Mouse (Mus musculus) intestine, embryonic 14.5 days (tissue): ENCODE data around the gene Gm28048. TPM values are rescaled to one million over a fixed set of nuclear protein-coding genes. Genes with fewer than 3 reads are reported as not detected.

ENCODE experiments used
- ATAC-seq: fragments of 200-750 bp; cut with Nextera tagmentation; replicated peaks from 2 replicates; pipeline ENCODE4 v1.8.0; 2017; ENCODE audit warnings: low read depth, moderate number of reproducible peaks, moderate TSS enrichment, moderate library complexity; ENCODE audit not compliant: low FRiP score, low TSS enrichment
- DNase-seq: peaks from one replicate; pipeline ENCODE4 v3.0.0-alpha.2; 2018; ENCODE audit warnings: low spot score
- H3K27ac ChIP-seq: fragments of 300-500 bp; sonication (generic); 2 replicates; pipeline ENCODE4 v1.5.1; 2014; ENCODE audit warnings: low read depth, mild to moderate bottlenecking, control low read depth
- H3K27me3 ChIP-seq: fragments of 300-500 bp; sonication (generic); replicated peaks from 2 replicates; pipeline ENCODE4 v1.6.1; 2014; ENCODE audit warnings: low read length, control low read depth; ENCODE audit not compliant: control insufficient read depth, insufficient read depth
- H3K36me3 ChIP-seq: fragments of 300-500 bp; sonication (generic); 2 replicates; pipeline ENCODE4 v1.6.1; 2014; ENCODE audit warnings: low read length, control low read depth; ENCODE audit not compliant: control insufficient read depth, insufficient read depth
- H3K4me1 ChIP-seq: fragments of 300-500 bp; sonication (generic); replicated peaks from 2 replicates; pipeline ENCODE4 v1.6.1; 2014; ENCODE audit warnings: low read length, control low read depth, mixed read lengths; ENCODE audit not compliant: control insufficient read depth, insufficient read depth
- H3K4me2 ChIP-seq: fragments of 300-500 bp; sonication (generic); 2 replicates; pipeline ENCODE4 v1.6.1; 2014; ENCODE audit warnings: low read length
- H3K4me3 ChIP-seq: fragments of 300-500 bp; sonication (generic); 2 replicates; pipeline ENCODE4 v1.5.1; 2014; ENCODE audit warnings: low read depth, low read length, control low read depth, mixed read lengths
- H3K9ac ChIP-seq: fragments of 300-500 bp; sonication (generic); 2 replicates; pipeline ENCODE4 v1.6.1; 2014; ENCODE audit warnings: mild to moderate bottlenecking, low read length
- H3K9me3 ChIP-seq: fragments of 300-500 bp; sonication (generic); 2 replicates; pipeline ENCODE4 v1.6.1; 2016; ENCODE audit warnings: low read length, control low read depth; ENCODE audit not compliant: control insufficient read depth
- WGBS: fragments of 180-500 bp; shearing (Covaris S2); extraction: QIAGEN DNeasy Blood & Tissue Kit; methylation state at CpG from one replicate; pipeline ENCODE4 v1.1.7; 2014; 5-methylcytosine and 5-hydroxymethylcytosine counted together
- polyA plus RNA-seq: library from polyadenylated mRNA; unstranded; fragments of >200 nt; fragmentation: Nextera tagmentation; extraction: Ambion mirVana; gene quantifications from 2 replicates; pipeline ENCODE4 v1.2.1, GENCODE M21; 2014

Gene Gm28048
- polyA plus RNA-seq, 1 experiment from 2014 or later: 16.0 TPM

GRCm38 (mm10) chr11:23014996-23015395, 33.1 kb upstream of the Gm28048 start:
- Histone ChIP-seq H3K36me3 (no peaks in the 10 kb centered on the region), H3K4me2 (no peak overlapping the region), H3K9me3 (no peaks in the 10 kb centered on the region), H3K27ac (no peak overlapping the region), H3K27me3 (no peaks in the 10 kb centered on the region), H3K9ac (no peak overlapping the region), H3K4me1 (no peaks in the 10 kb centered on the region), H3K4me3 (no peak overlapping the region)
- ATAC-seq (no peak), DNase-seq (no peak)
- WGBS: 82% methylated on average over 6 of the region's 6 CpGs

- ATAC-seq: no peak
- 87% methylated on average over 4 of the region's 4 CpGs for WGBS
- no peaks in the 10 kb centered on the region for H3K9me3 ChIP-seq
- no peak for DNase-seq
- H3K4me3 ChIP-seq: no peak overlapping the region
- H3K36me3 ChIP-seq: no peaks in the 10 kb centered on the region
- no peak overlapping the region for H3K27ac ChIP-seq
- no peak overlapping the region for H3K4me2 ChIP-seq
- no peak overlapping the region for H3K9ac ChIP-seq
- H3K27me3 ChIP-seq: no peaks in the 10 kb centered on the region
- no peaks in the 10 kb centered on the region for H3K4me1 ChIP-seq
Observed at GRCm38 (mm10) chr11:23013580-23014294, 31.8 kb upstream of the Gm28048 start.

- H3K9me3 ChIP-seq: no peaks in the 10 kb centered on the region
- no peak overlapping the region for H3K27ac ChIP-seq
- H3K4me2 ChIP-seq: no peak overlapping the region
- H3K27me3 ChIP-seq: no peaks in the 10 kb centered on the region
- H3K4me3 ChIP-seq: no peak overlapping the region
- no peak overlapping the region for H3K9ac ChIP-seq
- no peaks in the 10 kb centered on the region for H3K4me1 ChIP-seq
- H3K36me3 ChIP-seq: no peaks in the 10 kb centered on the region
- WGBS: 55% methylated on average over 1 of the region's 1 CpGs
- DNase-seq (no peak), ATAC-seq (no peak)
Observed at GRCm38 (mm10) chr11:23013096-23013495, 31.2 kb upstream of the Gm28048 start.

GRCm38 (mm10) chr11:23008824-23009200, 26.9 kb upstream of the Gm28048 start:
- Histone ChIP-seq H3K4me2 (peak overlapping the region; percentile 84), H3K36me3 (peaks cover 13% of the 10 kb centered on the region), H3K4me1 (peaks cover 4% of the 10 kb centered on the region), H3K9me3 (no peaks in the 10 kb centered on the region), H3K4me3 (peak overlapping the region; percentile 69), H3K27ac (no peak overlapping the region), H3K9ac (peak overlapping the region; percentile 71; the same call in 1 of the 2 replicates), H3K27me3 (no peaks in the 10 kb centered on the region)
- DNase-seq: no peak
- ATAC-seq: no peak
- WGBS: 26% methylated on average over 4 of the region's 4 CpGs

- Histone ChIP-seq H3K4me1 (peaks cover 4% of the 10 kb centered on the region), H3K9me3 (no peaks in the 10 kb centered on the region), H3K9ac (peak overlapping the region; percentile 71), H3K27me3 (no peaks in the 10 kb centered on the region), H3K4me3 (peak overlapping the region; percentile 69), H3K36me3 (peaks cover 18% of the 10 kb centered on the region), H3K4me2 (peak overlapping the region; percentile 84), H3K27ac (peak overlapping the region; percentile 84)
- peak; percentile 93 for ATAC-seq
- WGBS: under 1% methylated on average over 40 of the region's 40 CpGs
- peak; percentile 87 for DNase-seq
Observed at GRCm38 (mm10) chr11:23008181-23008823, 26.4 kb upstream of the Gm28048 start.

GRCm38 (mm10) chr11:23007481-23008180, 25.7 kb upstream of the Gm28048 start, which contains the start of gene Fam161a:
Gene Fam161a, plus strand, starts transcription at chr11:23007531.
- peak; percentile 83 for DNase-seq
- WGBS: 1% methylated on average over 22 of the region's 22 CpGs
- Histone ChIP-seq H3K9me3 (no peaks in the 10 kb centered on the region), H3K4me3 (peak within 1 kb of the TSS; percentile 69), H3K27me3 (no peaks in the 10 kb centered on the region), H3K36me3 (peaks cover 25% of the 10 kb centered on the region), H3K4me1 (peaks cover 4% of the 10 kb centered on the region), H3K4me2 (peak within 1 kb of the TSS; percentile 84), H3K9ac (peak within 1 kb of the TSS; percentile 71), H3K27ac (peak within 1 kb of the TSS; percentile 84)
- peak; percentile 88 for ATAC-seq

- H3K27ac ChIP-seq: peak overlapping the region; percentile 25; the same call in 1 of the 2 replicates
- ATAC-seq: peak; percentile 36; the same call in 1 of the 2 replicates
Observed at GRCm38 (mm10) chr11:23007166-23007480, 25.2 kb upstream of the Gm28048 start.

GRCm38 (mm10) chr11:23005276-23005675, 23.4 kb upstream of the Gm28048 start:
- no peak overlapping the region for H3K4me2 ChIP-seq
- no peaks in the 10 kb centered on the region for H3K9me3 ChIP-seq
- no peak overlapping the region for H3K27ac ChIP-seq
- 97% methylated on average over 1 of the region's 1 CpGs for WGBS
- H3K27me3 ChIP-seq: no peaks in the 10 kb centered on the region
- DNase-seq: no peak
- H3K9ac ChIP-seq: no peak overlapping the region
- no peak for ATAC-seq
- H3K4me1 ChIP-seq: peaks cover 4% of the 10 kb centered on the region
- no peak overlapping the region for H3K4me3 ChIP-seq
- H3K36me3 ChIP-seq: peaks cover 48% of the 10 kb centered on the region

More at GRCm38 (mm10) chr11:23007166-23007480, 25.2 kb upstream of the Gm28048 start:
- peak overlapping the region; percentile 69 for H3K4me3 ChIP-seq
- peak overlapping the region; percentile 18; the same call in 1 of the 2 replicates for H3K9ac ChIP-seq
- WGBS: 3% methylated on average over 6 of the region's 6 CpGs
- peak overlapping the region; percentile 84 for H3K4me2 ChIP-seq
- no peak for DNase-seq
- no peaks in the 10 kb centered on the region for H3K9me3 ChIP-seq
- peaks cover 30% of the 10 kb centered on the region for H3K36me3 ChIP-seq
- peaks cover 4% of the 10 kb centered on the region for H3K4me1 ChIP-seq
- H3K27me3 ChIP-seq: no peaks in the 10 kb centered on the region
